Mouse (Mus musculus) kidney, postnatal 4 days (tissue): ENCODE data around the gene Hist1h2bn.

Experiments
- DNase-seq, 2 experiments: peaks; one replicate each; pipeline ENCODE4 v3.0.0; 2021; ENCODE audit warnings: mixed read lengths in 2 of 2

Gene Hist1h2bn

DNA sequence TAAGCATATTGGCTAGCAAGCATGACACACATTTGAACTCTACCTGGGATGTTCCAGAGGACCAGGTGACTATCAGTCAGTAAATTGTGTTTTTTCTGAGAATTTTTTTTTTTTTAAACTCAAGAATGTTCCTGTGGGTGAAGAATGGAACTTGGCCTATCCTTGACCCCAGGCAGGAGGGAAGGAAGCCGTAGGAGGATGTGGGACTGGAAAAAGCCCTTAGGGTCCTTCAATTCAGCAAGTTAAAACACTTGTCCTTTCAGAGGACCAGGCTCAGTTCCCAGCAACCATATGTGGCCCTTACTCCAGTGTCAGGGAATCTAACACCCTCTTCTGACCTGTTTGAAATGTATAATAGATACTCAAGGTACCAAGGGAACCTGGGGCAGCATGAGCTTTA lies 24.4 kb upstream of the Hist1h2bn start:
- no peak for DNase-seq

DNA sequence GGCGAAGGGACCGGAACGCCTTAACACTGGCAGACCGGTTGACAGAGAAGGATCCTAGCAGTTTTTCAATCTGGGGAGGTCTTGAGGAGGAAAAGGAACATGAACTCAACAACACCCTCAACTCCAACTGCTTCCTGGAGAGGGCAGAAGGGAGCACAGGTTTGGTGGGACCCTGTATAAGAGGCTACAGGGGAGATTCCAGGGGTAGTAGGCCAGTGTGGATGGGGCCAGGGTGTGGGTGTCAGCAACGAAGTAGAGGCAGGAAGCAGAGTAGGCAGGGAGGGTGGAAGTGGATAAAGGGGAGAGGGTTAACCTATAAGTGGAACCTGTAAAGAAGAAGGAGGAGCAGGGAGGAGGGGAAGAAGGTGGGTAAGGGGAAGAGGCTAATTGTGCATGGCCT lies 20.5 kb upstream of the Hist1h2bn start:
- DNase-seq = peak; percentile 32 to 49

DNA sequence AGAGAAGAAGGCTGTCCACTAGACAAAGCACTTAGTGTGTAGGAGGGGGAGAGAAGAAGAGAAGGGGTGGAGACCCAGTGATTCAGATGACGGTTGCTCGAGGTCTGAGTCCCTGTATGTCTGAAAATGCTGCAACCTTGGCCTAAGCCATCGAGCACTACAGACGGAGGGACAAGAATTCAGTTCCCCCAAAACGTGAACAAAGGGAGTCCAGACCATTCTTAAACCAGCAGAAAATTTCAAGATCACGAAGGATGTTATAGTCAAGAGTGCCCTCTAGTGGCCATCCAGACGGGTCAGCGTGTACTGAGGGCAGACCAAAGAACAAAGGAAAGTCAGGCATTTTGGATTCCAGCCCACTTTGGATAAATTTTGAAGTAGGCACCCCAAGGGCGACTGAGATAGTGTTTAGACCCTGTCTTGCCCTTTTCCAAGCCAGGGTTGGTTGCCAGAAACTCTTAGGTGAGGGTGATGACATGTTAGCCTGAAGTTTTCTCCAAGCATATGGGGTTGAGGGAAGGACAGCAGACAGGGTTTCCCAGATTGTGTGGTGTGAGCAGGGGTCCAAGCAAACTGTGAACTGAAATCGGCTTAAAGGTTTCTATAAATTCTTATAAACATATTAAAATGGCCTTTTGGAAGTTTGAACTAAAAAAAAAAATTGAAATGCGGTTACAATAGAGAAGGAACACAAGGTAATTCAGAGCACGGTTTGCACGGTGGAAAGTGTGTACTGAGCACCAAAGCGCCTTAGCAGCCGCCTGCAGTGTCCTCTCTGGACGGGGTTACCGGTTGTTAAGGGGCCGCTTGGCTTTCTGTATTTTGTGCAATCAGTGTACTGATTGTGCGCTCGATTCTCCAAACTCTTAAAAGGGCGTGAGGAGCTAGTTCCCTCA lies 19.7 kb upstream of the Hist1h2bn start:
- peak; percentile 76 to 85 for DNase-seq

DNA sequence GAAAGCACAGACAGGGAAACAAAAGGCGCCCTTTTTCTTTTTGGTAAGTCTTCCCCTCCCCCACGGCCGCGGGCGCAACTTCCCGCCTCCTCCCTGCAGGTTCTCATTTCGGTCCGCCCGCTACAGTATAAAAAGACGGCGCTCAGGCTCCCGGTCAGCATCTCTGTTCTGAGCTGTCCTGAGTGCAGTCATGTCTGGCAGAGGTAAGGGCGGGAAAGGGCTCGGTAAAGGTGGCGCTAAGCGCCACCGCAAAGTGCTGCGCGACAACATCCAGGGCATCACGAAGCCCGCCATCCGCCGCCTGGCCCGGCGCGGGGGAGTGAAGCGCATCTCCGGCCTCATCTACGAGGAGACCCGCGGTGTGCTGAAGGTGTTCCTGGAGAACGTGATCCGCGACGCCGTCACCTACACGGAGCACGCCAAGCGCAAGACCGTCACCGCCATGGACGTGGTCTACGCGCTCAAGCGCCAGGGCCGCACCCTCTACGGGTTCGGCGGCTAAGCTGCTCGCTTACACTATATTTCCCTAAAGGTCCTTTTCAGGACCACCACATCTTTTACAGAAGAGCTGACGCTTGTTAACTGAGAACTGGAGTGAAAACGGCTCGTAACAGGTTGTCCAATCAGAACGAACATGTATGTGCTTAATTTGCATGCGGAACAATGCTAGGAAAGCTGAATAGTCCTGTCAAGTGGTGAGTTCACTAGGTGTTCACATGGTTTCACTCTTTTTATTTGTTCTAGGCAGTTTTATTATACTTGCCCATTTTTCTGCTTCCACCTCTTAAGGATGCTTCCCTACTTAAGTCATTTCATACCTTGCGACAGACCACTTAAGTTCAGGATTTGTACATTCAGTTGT lies 18.8 kb upstream of the Hist1h2bn start, which contains the start of gene Hist1h4j:
Gene Hist1h4j, plus strand, starts transcription at position 159 of the 862 bp plus-strand sequence.
- DNase-seq = peak; percentile 89 to 92

DNA sequence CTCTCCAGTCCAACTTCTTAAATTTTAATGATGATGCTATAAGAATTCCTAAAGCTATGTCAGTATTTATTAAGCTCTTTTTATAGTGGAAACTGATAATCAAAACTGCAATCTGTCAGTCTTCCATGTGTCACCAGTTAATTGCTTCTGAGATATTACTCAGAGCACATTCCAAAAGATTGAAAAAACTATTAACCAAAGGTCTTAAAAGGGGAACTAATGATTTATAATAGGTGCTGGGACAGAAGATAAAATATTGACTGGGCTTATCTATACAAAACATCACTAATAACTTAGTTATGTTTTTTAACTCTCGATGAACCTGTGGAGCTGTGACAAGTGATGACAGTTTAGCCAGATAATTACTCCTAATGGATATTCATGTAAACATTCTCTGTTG lies 8.9 kb upstream of the Hist1h2bn start:
- no peak for DNase-seq

DNA sequence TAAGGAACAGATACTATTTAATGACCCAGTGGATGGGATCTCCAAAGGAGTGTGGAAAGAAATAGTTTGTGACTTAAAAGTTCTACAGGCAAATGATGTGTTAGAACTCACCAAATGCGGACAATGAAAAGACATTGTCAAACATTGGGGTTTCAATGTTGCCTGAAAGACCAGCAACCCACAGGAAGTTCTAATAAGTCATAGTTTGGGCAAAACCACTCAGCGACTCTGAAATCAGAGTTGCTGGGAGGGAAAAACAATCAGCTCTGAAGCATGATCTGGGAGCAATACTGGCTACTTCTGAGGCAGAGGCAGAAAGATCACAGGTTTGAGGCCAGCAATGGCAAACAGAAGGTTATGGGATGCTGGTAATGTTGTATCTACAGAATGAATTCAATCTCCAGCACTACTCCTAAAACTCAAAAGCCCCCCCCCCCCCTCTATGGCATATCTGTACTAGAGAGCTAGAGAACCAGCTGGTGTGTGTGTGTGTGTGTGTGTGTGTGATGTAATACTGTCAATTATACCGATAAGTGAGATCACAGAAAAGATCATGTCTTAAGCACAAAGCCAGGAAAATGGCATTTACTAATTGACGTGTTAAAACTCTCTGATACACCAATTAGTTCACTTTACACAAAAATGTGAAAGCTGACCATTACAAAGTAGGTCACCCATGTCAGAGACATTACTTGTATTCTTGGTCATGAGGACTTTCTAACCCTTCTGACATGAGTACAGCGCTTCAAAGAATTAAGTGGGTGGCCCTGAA lies 4.3 kb upstream of the Hist1h2bn start:
- peak in 1 of 2 experiments; percentile 4 for DNase-seq

DNA sequence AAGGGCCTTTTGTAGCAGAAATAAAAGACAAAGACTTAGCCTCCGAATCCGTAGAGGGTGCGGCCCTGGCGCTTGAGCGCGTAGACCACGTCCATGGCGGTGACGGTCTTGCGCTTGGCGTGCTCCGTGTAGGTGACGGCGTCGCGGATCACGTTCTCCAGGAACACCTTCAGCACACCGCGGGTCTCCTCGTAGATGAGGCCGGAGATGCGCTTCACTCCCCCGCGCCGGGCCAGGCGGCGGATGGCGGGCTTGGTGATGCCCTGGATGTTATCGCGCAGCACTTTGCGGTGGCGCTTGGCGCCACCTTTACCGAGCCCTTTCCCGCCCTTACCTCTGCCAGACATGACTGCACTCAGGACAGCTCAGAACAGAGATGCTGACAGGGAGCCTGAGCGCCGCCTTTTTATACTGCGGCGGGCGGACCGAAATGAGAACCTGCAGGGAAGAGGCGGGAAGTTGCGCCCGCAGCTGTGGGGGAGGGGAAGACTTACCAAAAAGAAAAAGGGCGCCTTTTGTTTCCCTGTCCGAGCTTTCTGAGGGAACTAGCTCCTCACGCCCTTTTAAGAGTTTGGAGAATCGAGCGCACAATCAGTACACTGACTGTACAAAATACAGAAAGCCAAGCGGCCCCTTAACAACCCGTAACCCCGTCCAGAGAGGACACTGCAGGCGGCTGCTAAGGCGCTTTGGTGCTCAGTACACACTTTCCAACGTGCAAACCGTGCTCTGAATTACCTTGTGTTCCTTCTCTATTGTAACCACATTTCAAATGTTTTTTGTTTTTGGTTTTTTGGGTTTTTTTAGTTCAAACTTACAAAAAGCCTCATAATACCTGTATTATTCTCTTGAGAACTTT lies 3.5 kb upstream of the Hist1h2bn start, which contains the start of gene Hist1h4k:
Gene Hist1h4k, minus strand, starts transcription at position 347 of the 859 bp plus-strand sequence.
- DNase-seq = peak; percentile 96

DNA sequence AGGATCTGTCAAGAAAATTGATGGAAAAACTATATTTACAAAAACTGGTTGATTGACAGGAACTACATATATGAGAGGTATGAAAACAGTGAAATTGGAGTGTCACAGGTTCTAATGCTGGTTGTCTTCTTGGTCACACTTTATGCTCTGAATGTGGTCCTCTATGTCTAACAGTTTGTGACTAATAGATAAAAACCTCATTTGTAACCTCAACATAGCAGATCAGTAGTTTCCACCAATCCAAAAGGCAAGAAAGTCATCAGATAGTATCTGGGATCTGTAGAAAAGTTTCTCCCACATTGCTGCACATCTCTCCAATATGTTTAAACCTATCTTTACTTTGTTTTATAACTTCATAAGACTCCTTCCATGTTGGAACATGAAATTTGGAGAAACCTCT lies 2.5 kb upstream of the Hist1h2bn start:
- DNase-seq = no peak

DNA sequence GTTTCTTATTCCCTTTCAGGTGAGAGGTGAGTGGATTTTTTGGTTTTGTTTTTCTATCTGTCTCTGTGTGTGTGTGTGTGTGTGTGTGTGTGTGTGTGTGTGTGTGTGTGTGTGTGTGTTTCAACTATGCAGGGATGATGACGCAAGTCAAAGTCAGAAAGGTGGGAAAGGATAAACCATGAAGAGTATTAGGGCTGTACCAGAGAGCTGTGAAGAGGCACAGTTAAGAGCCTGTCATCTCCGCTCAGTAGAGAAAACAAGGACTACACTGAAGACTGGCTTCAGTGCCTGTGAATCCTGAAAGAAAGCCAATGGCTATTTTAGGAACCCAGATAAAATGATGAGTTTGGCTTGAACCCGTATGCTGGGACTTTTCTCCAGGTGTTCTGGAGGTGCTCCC lies 2.1 kb upstream of the Hist1h2bn start:
- no peak for DNase-seq

DNA sequence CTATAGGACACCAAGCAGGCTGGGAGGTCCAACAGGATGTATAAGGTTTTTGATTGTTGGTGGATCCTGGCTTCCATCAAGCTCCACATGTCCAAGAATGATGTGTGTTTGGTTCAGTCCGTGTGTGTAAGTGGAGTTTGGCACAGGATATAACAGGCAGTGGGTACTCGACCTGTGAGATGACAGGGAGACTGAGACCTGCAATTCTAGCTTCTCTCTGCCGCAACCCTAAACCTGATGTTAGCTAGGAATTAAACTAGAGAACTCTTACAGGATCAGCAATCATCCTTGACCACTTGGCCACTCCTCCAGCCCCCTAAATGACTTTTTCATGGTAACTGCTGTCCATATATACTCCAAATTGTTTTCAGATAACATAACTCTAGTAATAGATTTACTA lies 1.6 kb upstream of the Hist1h2bn start:
- DNase-seq = no peak

DNA sequence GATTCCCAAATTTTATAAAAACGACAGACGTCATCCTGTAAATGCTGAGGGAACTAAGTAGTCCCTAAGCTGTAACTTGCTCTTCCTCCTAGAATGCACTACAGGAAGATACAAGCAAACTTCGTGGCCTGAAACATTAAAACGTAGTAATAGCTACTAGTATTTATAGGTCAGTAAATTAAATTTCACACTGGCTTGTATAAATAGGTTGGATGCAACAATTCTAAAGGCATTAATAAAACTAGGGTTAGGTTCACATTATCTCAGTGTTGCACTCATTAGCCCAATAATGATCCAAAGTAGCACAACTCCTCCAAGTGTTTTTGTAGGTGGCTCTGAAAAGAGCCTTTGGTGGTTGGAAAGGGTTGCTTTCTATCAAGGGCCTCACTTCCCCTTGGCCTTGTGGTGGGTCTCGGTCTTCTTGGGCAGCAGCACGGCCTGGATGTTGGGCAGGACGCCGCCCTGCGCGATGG lies 836 bp upstream of the Hist1h2bn start:
- DNase-seq = no peak

DNA sequence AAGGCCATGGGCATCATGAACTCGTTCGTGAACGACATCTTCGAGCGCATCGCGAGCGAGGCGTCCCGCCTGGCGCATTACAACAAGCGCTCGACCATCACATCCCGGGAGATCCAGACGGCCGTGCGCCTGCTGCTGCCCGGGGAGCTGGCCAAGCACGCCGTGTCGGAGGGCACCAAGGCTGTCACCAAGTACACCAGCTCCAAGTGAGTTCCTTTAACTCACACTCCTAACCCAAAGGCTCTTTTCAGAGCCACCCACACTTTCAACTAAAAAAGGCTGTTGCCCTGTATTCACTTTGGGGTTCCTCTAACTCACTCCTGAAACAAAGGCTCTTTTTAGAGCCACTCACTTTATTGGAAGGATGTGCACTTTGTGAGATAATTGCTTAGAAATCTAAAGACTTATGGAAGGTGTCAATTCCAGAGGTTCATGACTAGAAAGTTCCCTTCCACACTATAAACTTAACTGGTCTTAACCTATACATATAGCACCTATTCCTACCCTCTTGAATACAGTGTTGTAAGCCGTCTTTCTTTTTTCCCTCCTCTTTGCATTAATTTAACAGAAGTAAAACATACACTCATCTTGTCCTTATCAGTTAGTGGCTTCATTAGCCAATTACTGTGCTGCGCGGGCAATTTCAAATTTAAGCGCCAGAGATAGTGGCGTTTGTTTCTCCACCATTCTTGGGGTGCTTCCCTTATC lies 525 bp downstream of the Hist1h2bn start:
- DNase-seq = peak; percentile 63 to 67

DNA sequence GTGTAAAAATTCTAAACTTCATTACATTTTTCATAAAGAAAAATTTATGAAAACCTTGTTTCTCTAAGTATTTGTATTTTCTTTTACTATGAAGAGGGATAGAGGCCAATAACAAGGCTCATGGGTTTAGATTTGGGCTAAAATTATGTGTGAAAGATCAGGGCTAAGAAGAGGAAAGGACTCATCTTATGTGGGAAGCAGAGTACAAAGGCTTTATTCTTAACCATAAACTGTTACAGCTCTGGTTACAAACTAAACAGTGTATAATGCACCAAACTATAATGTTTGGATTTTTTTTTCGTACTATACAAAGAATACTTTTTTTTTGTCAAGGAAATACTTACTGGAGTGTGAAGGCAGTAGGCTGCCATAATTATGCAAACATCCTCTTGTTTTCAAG lies 1.8 kb downstream of the Hist1h2bn start:
- DNase-seq = no peak

DNA sequence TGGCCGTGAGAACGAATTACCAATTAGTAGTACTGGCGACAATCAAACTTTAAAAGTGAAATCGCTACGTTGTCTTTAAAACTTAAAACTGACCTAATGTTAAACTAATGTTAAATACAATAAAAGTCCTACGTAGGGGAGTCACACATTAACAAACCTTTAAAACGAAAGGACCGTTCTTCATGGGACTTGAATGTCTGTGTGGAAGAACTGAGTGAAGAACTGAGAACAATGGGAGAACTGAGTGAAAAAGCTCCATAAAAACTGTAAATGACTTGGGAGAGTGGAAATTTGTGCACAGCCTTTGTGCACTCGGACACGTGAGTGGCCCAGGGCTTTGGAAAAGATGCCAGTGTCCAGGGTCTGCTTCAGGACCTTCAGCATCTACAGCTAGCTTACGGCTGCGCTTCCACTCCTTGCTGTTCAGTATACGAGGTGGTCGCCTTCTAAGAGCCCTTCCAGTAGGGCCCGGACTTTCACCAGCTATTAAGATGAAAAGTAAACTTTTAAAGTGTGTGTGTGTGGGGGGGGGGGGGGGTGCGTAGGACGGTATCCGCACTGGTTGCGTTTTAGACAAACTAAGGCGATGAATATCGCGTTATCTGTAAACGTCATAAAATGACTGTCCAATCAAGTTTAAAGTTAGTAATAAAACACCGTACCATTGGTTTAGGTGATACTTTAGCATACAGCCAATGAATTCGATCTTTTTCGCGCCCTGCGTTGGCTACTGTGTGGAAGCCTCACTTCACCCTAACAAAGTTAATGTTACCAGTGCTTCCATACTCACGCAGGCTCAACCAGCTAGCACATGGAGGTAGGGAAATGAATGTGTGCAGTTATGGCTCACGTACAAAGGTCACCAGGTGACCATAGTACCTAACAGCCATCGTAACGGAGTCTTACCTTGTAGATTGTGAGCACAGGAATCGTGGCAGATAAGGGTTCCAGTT lies 25.2 kb downstream of the Hist1h2bn start:
- peak; percentile 71 to 83 for DNase-seq

DNA sequence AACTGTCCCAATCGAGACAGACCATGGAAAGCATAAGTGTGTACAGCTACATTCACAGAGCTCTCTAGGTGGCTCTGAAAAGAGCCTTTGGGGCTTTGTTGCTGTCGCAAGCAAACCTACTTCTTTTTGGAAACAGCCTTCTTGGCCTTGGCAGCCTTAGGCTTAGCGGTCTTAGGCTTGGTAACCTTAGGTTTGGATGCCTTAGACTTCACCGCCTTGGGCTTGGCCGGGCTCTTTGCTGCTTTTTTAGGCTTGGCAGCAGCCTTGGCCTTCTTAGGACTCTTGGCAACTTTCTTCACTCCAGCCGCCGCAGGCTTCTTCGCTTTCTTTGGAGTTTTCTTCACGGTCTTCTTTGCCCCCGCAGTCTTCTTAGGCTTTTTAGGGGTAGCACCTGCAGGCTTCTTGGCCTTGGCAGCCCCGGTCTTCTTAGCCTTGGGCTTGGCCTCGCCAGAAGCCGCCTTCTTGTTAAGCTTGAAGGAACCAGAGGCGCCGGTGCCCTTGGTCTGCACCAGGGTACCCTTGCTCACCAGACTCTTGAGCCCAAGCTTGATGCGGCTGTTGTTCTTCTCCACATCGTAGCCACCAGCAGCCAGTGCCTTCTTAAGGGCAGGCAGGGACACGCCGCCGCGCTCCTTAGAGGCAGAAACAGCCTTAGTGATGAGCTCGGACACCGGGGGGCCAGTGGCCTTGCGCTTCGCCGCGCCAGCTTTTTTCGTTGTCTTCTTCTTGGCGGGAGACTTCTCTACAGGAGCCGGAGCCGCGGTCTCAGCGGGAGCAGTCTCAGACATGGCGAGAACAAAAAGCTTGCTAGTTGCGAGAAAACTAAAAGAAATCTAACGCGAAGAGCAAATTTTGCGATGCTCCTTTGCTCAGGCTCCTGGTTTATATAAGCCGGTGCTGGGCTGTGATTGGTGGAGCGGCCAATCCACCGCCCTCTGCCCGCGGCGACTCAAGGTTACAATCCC lies 26.1 kb downstream of the Hist1h2bn start, which contains the start of gene Hist1h1b:
Gene Hist1h1b, minus strand, starts transcription at position 859 of the 965 bp plus-strand sequence.
- peak; percentile 74 to 84 for DNase-seq

DNA sequence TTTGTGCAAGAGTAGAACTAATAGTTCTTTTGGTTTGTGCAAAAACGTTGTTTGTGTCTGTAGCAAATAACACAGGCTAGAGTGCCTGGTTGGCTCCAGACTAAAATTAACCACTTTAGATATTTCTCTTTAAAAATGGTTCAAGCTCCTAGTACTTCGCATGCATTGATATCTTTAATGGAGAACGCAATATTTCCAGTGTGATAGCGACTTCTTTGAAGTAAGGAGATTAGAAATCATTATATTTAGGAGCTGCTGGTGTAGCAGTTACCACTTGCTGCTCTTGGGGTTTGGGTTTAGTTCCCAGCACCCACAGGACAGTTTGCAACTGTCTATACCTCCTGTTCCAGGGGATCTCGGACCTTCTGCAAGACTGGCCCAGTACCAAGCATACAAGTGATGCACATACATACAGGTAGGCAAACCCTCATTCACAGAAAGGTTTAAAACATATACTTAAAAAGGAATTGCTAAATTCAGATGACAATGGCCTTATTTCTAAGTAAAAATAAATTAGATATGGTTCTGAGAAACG lies 27.2 kb downstream of the Hist1h2bn start:
- no peak for DNase-seq

DNA sequence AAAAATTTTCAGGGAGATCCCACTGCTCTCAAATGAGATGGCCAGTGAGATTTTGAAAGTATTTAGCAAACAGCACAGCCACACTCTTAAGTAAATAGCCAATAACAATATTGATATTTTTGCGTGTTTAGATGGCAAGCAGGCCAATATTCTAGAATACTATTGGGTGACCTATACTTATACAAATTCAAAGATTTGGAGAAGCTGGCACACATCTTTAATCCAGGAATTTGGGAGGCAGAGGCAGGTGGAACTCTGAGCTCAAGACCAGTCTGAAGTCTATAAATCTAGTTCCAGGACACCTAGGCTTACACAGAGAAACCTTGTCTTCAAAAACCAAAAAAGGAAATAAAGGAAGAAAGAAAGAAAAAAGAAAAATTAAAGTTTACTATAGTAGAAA lies 27.7 kb downstream of the Hist1h2bn start:
- DNase-seq = no peak
